Mouse (Mus musculus) kidney, adult 8-10 months (tissue): ENCODE data around the gene Clcn3.

Source experiments
- DNase-seq, 2 experiments: peaks; one replicate each; pipeline ENCODE4 v3.0.0; 2022

The Clcn3 gene

DNA sequence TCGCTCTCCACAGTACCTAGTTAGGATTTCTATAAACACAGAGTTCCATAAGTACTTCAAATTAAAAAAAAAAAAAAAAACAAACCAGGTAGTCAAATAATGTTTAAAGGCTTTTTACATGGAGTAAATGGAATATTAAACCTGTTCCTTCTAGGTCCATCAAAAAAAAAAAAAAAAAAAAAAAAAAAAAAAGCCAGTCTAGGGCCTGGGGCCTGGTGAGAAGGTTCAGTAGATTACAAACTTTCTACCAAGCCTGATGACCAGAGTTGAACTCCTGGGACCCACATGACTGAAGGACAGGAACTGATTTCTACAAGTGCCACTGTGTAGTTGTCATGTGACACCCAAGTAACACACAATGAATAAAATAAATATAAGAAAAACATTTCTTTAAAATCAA is 31.3 kb downstream of the Clcn3 start:
- no peak for DNase-seq

DNA sequence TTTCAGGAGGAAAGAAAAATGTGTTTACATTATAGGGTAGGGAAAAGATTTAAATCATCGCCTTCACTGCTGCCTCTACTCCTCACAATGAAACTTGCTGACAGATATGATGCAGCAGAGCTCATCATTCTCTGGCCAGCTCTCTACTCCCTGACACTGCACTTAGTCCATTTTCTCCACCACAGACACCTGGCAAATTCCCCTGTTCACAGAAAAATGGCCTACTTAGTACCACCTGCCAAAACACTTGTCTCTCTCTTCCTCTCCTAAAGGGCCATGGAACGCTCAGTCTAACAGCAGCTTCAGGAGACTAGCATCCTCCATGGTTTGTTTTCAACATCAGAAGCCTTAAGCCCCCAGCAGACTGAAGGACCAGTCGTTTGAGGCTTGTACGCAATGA is 31.8 kb downstream of the Clcn3 start:
- no peak for DNase-seq

DNA sequence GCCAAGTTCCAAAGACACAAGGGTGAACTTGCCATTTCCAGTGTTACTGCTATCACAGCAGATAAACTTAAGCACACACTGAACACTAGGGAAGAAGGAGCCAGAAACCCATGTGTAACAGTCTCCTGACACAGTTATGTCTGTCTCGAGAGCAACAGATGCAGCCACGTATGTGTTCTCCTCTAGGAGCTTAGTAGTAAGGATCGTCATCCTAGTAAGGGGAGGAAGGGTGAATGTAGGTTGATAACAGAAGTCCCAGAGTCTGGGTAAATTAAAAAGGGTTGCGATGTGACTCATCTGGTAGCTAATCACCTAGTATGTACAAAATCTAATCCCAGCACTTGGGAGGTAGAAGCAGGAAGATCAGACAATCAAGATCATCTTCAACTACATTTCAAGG is 33.2 kb downstream of the Clcn3 start:
- DNase-seq = no peak

DNA sequence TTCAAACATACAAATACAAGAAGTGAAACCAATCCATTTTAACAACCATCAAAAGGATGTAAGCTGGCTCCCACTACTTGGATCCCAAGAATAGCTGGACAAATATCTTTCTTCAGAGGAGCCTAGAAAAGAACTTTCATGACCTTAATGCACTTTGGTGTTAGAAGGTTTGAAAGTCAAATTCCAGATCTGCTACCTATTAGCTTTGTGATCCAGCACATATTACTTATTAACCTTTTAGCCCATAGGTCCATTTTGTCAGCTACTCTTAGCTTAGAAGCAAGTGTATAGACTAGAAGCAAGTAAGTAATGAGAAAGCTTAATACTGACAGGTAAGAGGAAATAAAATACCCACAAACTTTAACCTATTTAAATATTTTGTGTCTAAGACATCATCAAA is 35.6 kb downstream of the Clcn3 start:
- peak in 1 of 2 experiments; percentile 28 for DNase-seq

DNA sequence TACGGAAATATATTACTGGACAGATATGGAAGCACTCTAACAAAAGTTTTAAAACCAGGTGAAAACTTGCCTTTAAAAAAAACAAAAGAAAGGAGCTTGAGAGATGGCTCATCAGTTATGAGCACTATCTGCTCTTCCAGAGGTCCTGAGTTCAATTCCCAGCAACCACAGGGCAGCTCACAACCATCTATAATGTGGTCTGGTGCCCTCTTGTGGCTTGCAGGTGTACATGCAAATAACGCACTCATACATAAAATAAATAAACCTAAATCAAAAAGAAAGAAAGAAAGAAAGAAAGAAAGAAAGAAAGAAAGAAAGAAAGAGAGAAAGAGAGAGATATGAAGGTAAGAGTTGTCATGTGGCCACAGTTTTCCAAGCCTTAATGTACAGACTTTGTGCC is 40.2 kb downstream of the Clcn3 start:
- no peak for DNase-seq

DNA sequence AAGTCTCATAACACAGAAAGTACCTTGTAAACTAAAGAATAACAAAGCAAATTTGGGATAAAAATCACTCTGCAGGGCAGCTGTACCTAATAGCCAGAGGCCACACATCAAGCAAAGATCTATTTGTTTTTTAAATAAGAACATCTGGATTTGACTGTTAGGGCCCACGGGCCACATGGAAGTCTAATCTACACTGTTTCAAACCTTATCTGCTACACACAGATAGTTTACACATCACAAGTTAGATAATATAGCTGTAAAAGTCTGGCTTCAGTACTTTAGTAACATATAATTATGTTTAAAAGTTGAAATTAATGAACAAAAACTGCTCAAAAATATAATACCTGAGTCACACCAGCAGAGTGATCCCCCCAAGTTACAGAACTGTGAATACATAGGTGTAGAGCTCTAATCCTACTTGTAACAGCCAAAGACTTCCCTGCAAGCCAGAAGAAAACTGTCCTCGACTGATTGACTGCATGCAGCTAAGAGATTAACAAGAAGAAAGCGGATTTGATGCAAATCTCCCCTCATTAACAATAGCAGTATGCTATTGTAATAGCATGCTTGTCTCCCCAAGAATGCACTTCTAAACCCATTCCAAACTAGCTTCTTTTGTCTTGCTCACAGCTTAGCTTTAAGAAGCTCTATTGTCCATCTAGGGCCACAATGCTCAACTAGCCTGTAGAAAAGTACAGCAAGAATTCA is 44.2 kb downstream of the Clcn3 start:
- no peak for DNase-seq

DNA sequence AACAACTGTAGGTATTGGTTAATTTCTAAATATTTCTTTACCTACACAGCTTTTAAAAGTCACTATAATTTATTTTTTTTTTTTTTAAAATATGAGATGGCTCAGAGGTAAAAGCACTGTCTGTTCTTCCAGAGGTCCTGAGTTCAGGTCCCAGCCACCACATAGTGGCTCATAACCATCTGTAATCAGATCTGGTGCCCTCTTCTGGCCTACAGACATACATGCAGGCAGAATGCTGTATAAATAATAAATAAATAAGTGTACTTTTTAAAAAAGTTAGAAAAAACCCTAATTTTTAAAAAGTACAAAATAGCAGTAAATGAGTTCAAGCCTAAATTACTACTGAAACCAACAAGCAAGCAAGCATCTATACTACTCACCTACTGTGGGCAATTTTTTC is 49.5 kb downstream of the Clcn3 start:
- DNase-seq = no peak

DNA sequence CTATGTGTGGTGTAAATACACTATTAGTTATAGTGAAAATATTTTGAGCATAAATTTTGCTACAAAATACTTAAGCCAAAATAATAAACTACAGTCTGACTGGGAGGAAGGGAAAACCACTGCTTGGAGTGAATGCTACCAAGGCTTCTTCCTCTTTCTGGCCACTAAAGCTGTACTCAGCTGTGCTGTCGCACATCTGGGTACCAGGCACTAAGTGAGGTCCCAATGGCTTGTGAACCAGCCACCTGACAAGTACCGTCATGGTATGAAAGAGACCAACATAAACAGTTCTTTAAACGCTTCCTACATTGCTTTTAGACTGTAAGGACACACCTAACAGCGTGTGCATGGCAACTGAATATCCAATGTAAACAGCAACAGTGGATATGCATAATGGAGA is 62.9 kb downstream of the Clcn3 start:
- DNase-seq = no peak

DNA sequence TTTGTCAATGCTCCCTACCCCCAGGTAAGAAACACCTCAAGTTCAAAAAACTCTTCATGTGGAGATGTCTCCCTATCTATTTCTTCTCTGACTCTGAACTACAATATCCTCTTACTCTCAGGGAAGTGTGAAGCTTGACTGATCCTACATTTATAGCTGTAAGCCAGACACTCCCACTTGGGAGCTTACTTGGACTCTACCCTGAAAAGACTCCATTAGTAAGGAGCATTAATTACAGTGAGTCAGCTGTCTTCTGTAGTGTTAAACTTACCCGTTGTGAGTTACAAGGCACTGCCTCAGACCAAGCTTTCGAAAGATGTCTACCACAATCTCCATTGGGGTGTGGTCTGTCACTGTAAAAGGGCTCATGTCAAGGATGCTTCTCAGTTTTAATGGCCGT is 64.0 kb downstream of the Clcn3 start:
- DNase-seq = no peak

DNA sequence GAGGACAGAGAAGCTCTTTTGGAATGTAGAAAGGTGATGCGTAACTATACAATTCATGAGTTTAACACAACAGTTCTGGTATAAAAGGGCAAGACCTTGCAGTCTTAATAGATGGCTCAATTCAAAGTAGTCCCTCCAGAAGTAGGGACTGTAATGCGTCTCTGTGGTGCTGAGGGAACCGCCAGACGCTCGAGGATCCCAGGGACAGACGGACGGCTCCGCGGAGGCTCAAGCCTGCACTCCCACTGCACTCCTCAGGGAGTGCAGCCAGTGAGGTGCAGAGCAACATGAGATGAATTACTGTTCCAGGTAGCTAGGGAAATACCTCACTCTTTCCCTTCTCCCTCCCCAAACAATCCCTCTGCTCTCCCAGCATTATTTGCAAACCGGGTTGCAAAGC is 70.5 kb downstream of the Clcn3 start:
- no peak for DNase-seq

DNA sequence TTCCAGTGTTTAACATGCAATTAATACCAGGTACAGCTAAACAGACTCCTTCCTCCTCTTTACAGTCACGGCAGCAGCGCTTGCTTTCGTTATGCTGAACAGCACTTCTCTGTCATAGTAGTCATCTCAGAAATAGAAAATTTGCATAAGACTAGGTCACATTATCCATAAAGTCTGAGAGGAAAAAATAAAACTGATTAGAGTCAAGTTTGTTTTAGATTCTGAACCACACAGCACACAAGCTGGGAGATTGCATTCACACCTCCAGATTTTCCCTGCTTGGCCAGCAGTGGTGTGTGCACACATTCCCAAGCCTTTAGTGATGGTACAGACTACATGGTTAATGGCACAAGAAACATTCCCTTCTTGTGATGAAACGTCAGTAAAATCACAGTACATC is 71.0 kb downstream of the Clcn3 start:
- no peak for DNase-seq

DNA sequence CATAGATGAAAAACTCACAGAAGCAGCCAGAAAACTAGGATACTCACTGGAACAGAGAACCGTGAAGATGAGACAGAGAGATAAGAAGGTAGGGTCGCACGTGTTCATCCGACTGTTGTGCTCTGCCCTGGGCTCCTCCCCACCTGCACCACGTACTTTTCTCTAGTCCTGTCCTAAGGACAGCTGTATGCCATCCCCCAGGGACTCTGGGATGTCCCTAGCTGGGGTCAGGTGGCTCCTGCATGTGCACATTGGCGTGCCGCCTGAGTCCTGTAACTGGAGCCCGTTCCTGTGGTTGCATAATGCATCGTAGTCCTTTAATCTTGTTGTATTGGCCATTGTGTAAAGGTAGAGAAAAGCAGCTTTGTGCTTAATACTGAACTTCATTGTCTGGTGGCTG is 83.0 kb downstream of the Clcn3 start:
- DNase-seq = no peak

DNA sequence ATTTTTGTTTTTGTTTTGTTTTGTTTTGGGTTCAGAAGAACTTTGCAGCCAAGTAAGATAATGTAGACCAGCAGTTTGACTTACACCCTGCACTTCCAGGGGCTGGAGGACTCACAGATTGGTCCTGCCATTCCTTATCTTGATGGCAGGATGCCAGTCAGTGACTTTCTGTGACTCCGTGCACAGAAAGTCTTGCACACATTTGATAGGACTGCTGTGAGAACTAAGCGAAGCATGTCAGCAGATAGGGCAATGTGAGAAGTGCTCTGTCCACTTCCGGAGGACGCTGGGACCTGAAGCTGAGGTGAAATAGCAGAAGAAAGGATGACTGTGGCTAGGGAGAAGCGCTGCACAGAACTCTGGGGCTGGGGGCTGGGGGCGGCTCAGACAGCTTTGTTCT is 87.2 kb downstream of the Clcn3 start:
- DNase-seq = no peak

DNA sequence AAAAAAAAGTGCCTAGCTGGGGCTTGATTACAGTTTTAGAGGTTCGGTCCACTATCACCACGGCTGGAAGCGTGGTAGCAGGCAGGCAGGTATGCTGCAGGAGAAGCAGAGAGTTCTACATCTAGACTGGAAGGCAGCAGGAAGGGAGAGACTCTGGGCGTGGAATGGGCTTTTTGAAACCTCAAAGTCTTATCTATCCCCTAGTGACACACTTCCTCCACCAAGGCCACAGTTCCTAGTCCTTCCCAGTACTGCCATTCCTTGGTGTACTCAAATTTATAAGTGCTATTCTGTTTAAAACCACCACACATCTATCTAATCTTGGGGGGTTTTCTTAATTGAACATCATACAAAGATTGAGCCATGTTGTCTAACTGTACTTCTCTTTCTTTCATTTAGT is 91.3 kb downstream of the Clcn3 start:
- no peak for DNase-seq

DNA sequence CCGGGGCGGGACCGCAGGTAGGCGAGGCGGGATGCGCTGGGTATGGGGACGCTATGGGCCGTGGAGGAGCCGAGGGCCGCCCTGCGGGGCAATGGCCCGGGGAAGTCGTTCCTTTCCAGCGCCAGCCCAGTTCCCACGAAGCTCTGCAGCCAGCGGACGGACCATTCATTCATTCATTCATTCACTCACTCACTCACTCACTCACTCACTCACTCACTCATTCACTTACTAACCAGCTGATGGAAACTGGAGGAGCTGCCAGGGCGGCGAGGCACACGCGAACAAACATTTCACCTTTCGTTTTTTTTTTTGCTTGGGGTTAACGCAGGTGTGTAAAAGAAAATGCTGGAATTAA is 92.6 kb downstream of the Clcn3 start:
- no peak for DNase-seq

DNA sequence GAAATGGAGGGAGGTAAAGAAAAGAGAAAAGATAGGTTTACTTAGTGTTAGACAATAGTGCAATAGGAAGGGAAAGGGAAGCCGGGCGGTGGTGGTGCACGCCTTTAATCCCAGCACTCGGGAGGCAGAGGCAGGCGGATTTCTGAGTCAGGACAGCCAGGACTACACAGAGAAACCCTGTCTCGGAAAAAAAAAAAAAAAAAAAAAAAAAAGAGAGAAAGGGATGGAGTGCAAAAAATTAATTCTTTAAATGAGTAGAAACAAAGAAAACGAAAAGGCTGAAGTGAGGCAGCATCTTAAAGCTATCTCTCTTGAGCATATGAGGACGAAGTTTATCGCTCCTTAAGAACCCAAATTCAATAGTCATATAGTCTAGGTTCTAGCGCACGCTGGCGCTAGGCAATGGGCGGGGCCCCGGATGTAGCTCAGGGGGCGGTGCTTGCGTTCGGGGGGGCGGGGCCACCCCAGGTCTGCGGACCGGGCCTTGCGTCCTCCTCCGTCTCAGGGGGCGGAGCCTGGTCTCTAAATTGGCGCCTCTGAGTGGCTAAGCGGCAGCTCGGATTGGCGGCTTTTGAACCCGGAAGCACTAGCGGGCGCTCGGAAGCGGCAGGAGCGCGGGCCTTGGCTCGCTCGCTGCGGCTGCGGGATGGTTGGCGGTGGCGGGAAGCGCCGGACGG is 93.1 kb downstream of the Clcn3 start, which contains the start of gene Hpf1:
Hpf1 (plus strand) TSS at position 576 of the 677 bp plus-strand sequence.
- peak; percentile 95 for DNase-seq

DNA sequence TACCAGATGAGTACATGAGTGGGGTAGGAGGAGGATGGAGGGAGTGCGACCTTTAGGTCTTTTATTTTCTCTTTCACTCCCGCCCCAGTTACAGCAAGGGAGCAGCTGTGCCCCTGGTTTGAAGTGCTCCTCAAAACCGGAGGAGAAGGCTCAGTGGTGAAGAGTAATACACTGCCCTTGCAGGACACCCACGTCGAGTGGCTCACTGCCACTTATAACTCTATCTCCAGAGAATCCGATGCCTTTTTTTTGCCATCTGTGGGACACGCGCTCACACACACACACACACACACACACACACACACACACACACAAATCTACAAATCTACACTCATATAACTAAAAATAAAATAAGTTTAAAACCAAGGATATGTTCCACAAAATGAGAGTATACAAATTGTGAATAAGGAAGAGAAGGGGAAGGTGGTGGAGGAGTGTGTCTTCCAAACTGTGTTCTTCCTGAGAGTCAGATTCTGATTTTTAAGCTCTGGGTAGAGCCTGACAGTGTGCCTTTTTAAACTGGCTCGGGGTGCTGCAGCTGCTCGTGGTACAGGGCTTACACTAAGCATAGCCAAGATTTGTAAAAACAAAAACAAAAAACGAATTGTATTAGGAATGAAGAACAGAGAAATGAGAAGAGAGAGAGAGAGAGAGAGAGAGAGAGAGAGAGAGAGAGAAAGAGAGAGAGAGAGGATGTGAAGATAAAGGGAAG is 93.8 kb downstream of the Clcn3 start:
- no peak for DNase-seq

DNA sequence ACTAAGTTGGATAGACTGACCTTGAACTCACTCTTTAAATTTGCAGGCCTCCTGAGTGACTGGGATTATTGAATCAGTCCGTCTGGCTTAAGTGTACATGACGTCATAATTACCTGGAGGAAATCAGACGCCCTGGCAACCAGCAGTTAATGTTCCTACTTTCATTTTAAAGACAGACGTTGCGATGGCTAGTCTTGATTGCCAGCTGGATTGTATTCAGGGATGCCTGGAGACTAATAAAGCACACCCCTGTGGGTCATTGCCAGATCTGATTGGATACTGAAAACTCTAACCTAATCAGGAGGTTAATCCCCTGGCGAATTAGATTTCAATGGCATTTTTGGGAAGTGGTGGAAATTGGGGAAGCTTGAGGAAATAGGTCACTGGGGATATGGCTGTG is 96.4 kb downstream of the Clcn3 start:
- DNase-seq = no peak

DNA sequence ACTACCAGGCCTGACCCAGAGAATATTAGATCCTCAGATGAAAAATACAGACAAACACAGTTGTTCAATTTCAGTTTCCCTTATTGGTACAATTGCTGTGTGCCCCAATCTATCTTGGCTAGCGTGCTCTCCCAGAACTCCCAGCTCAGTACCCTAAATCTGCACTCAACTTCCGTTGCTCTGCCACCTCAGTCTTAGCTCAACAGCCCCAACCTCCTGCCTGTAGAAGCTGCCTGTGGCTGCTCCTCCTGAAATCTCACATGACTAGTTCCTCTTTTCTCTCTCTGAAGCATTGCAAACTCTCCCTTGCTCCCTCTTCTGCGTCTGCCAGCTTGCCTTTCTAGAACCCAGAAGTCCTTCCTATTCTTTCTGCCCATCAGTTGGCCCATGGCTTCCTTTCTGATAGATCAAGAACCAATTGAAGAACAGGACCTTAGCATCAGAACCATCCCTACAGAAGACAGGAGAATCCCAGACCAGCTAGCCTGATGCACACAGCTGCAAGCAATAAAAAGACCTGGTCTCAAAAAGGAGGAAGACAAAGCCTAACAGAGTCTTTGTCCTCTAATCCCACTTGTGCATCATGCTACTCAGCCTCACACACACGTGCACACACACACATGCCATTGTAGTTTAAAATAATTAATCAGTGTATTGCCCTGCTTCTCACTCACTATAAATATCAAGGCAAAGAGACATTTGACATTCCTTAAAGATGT is 99.5 kb downstream of the Clcn3 start:
- no peak for DNase-seq

DNA sequence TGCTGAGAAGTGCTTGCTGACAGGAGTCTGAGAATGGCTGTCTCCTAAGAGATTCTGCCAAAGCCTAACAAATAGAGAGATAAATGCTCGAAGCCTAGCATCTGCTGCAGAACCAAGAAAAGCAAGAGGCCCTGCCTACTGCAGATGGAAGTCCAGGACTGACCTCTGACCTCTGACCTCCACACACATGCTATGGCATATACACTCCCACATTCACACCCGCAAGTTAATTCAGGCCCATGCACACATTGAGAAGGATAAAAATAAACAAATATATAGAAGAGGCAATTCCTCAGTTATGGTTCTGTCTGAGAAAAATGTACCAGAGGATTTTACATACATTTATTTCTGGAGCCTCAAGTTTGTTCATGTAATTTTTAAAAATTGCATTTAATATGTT is 104.5 kb downstream of the Clcn3 start:
- DNase-seq = no peak

DNA sequence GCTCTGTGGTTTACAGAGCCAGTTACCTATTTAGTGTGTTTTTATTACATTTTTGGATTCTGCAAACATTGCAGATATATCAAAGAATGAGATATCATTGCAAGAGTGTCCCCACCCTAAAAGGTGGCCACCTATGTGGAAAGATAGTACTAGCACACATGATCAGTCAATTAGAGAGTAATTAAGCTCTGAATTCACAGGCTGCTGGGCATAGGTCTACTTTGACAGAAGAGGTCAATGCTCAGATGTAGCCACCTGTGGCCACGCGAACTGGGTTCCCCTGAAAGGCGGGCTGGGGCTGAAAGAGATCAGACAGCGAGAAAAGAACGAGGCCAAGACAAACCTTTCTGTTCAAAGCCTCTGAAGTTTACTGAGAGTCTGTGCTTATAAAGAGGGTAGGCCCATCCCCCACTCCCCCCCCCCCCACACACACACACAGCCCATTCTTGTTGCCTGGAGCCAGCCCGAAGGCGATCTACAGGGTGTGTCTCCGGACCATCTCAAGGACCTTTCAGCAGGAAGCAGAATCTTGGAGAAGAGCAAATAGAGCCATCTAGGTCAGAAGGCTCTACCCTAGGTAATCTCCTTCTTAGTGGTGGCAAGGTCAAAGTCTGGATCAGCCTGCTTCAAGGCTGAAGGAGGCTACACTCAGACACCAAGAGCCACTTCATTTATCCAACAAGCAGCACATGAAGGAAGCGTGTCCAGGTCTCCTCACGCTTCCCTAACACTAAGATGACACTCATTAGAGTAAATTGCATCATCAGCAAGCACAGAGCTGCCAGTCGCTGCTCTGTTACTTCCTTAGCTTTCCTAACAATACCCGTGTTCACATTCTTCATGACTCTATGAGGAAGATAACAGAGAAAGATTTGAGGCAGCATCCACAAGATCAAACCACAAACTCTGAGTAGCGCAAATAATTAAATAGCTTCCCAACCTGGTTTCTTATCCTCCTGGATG is 112.6 kb downstream of the Clcn3 start:
- DNase-seq = no peak

DNA sequence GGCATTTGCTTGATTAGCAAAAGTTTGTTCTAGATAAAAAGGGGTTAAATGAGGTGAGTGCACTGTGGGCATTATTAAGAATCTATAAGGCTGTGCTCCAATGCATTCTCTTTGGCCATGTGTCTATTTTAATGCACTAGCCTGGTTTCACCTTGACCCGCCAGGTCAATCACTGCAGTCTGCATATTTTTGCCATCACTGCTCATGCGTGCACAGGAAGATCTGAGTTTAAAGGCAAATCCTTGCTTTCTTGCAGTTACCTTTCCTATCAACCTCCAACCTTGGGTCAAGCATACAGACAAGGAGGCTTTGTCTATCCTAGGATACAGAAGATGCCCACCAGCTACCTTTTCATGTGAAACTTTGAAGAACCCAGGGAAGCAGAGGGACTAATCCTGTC is 113.3 kb downstream of the Clcn3 start:
- peak; percentile 51 to 60 for DNase-seq
